Mouse (Mus musculus): ENCODE measurements around the gene Srrm3.

DNA sequence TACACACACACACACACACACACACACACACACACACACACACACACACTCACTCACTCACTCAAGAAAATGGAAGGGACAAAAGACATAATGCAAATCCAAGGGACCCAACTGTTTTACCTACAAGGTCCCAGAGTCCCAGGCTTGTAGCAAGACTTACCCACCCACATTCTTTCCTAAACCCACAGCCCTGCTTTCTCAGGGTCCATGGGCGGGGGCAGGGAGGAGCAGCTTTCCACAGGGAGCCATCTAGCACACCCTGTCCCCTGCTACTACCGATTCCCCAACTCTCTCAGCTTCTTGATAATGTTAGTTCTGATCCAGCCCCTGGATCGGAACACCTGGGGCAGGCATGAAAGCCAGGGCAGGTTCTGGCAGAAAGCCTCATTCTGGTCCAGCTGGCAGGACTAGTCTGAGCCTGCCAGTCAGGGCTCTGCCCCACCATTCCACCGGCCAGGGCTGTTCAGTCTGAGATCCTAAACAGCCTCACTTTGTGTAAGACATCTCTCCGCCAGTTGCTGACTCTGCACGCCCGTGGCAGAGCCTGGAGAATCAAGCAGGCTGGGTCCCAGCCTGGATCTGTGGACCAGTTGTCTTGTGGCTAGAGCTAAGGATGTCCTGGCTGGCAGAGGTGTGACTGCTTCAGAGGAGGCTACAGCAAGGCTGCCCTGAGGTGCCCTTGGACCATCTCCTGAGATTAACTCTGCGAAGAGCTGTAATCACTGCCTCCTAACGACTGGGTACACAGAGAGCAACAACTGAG lies 86.1 kb downstream of the Srrm3 start:
- TF ChIP-seq CTCF (IDR thresholded peaks at IDR 0.05; ENCODE audit: low read depth, low read length) = no peak
- no peak for TF ChIP-seq POLR2A (IDR thresholded peaks at IDR 0.05; ENCODE audit: borderline replicate concordance, low read depth, low read length)
